Mouse (Mus musculus) olfactory bulb, adult 2 months (tissue): Measurements from ENCODE around the gene Samsn1.

ENCODE experiments used
- CTCF ChIP-seq: fragments of 200-500 bp; IDR thresholded peaks from 2 replicates; pipeline ENCODE4 v1.5.1; 2012; ENCODE audit warnings: low read depth, mild to moderate bottlenecking, low read length, moderate library complexity; ENCODE audit not compliant: insufficient read depth
- POLR2A ChIP-seq: fragments of 200-500 bp; IDR thresholded peaks from 2 replicates; pipeline ENCODE4 v1.6.1; 2012; ENCODE audit warnings: mild to moderate bottlenecking, low read depth, low read length, moderate library complexity; ENCODE audit not compliant: insufficient read depth

DNA sequence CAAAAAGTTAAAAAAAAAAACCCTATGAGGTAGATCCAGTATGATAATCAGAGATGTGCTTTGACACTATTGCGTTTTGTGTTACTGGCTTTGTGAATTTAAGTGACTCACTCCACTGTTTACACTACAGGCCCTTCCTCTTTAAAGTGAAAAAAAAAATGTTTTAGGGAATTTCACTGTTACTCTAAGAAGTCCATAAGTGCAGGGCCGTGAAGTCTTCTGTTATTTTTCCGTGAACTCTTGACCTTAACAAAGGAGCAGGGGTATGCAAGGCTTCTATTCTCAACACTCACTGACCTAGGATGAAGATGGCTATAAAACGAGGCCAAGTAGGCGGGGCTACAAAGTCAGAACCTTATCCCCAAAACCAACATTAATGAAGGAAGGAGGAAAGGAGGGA lies 60.6 kb downstream of the Samsn1 start:
- TF ChIP-seq CTCF, result no peak
- TF ChIP-seq POLR2A, result no peak
